Mouse (Mus musculus) T-cell, adult 2 months (primary cell): ENCODE data around the gene Mptx1.
"Not testable (repeated sequence)": the region's sequence is repeated elsewhere in the genome, so short reads cannot be mapped to it uniquely, and the experiment has no call there.

Source experiments
- DNase-seq: peaks from one replicate; pipeline ENCODE4 v3.0.0; 2022; ENCODE audit warnings: low spot score

Gene Mptx1

DNA sequence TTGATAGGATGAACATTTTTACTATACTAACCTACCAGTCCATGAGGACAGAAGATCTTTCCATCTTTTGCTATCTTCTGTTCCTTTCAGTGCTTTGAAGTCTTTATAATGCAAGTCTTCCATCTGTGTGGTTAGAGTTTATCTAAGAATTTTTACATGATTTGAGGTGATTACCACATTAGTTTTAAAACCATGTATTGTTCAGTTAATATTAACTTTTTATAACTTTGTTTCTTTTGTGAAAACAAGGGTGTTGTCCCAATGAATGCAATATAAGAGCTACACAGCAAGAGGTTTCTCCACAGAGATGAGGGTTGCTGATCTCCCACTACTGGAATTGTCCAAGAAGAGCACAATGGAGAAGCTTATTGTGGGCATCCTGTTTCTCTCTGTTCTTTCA is at the start of gene Mptx1:
TSS of gene Mptx1 (plus strand) at position 301 of the 400 bp plus-strand sequence.
- no peak for DNase-seq

DNA sequence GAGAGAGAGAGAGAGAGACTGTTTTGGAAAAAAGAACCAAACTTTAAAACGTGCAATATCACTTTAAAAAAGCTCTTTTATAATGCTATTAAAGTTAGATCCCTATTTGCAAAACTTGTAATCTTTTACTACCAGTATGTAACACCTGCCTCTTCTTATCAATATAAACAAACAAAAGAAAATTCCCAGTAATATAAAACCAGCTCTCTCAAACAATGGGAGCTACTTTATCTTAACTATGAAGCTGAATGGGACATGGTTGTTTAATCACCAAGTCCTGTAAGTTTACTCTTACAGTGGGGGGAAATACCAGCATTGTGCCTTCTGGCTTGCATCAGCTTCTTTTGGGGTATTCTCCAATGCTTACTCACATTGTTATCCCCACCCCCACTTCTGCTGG is 27.2 kb upstream of the Mptx1 start:
- no peak for DNase-seq

DNA sequence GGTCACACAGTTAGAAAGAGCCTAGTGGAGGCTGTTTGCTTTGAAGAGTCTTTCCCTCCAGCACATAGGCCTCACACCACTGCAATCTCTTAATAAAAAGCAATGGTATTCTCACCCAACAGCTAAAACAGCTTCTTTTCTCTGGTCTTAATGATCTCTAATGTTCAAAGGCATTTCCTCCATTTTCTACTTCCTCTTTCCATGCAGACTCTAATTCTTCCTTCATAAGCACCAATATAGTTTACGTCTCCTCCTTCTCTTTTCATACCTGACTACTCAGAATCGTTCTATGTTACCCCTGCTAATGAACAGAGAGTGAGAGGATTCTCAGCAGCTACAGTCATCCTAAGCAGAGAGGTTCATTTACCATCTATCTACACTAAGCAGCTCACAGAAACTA is 13.0 kb upstream of the Mptx1 start:
- no peak for DNase-seq

DNA sequence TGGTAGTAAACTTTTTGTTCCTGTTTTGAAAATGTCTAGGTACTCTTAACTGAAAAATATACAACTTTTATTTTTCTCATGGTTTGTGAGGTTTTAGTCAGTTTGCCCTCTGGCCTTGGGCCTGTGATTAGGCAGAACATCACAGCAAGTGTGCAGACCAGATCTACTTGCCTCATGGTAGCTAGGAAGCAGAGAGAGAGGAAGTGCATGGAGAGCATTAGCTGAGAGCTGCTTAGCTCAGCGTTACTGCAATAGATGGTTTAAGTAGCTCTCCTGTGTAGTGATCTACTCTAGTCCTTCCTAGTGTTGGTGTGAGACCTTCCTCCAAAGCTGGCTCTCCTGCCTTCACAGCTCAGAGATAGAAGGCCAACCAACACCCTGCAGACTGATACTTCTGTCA is 23.3 kb downstream of the Mptx1 start:
- not testable (repeated sequence) for DNase-seq

DNA sequence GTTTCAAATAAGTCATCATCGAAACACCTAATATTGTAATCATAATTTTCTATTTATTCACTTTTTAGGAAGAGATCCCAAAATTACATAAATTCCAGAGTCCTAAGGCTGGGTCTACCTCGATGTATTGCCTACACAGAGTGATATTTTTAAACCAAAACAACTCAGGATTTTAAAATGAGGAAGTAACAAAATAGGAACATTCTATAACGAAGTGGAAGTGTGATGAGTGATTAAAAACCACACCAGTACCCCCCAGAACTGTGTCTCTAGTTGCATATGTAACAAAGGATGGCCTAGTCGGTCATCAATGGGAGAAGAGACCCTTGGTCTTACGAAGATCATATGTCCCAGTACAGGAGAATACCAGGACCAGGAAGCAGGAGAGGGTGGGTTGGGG is 24.3 kb downstream of the Mptx1 start:
- no peak for DNase-seq

DNA sequence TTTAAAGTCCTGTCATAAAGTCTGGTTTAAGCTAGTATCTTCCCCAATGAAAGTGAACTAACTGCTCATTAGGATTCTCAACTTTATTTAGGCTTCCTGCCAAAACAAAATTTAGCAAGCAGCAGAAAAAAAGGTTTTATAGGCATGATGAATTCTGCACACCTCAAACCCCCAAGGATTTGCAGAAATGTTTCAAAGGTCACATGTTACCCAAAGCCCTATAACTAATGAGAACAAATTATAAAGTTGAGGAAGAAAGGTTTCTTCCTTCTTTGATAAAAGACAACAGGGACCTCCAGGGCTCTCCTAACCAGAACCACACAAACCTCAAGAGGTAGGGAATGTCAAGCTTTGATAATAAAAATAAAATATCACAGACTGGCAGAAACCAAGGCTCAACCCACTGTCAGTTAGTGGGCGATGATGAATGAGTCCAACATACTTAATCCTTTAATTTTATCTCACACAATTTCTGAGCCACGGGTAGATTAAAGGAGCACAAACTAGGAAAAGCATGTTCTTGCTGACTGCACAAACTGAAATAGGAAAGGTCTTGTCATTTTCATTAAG is 34.6 kb downstream of the Mptx1 start, which contains the start of gene Olfr417:
TSS of gene Olfr417 (plus strand) at position 241 of the 570 bp plus-strand sequence.
- DNase-seq = no peak

DNA sequence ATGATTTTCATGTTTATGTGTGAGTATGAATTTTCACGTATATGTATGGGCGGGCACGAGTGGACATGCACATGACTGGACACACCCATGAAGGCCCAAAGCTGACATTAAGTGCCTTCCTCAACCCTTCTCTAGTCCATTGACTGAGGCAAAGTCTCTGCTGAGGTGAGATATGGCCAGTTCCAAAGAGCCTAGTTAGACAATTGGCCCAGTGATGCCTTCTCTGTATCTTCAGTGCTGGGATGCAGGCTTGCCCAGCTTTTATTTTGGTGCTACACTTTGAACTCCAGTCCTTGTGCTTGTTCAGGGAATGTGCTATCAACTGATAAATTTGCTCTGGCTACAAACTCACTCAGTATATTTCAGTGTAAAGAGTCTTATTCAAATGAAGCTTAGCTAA is 43.5 kb downstream of the Mptx1 start:
- DNase-seq = no peak
